Mouse (Mus musculus) forebrain, embryonic 14.5 days (tissue): ENCODE results near the gene Col18a1. TPM values are rescaled to one million over a fixed set of nuclear protein-coding genes. Genes with fewer than 3 reads are reported as not detected.

ENCODE experiments used
- ATAC-seq: fragments of 200-750 bp; cut with Nextera tagmentation; 2 replicates; pipeline ENCODE4 v1.8.0; 2017; ENCODE audit warnings: mild to moderate bottlenecking, moderate library complexity
- DNase-seq: peaks from one replicate; pipeline ENCODE4 v3.0.0-alpha.2; 2015; ENCODE audit warnings: low spot score
- H3K27ac ChIP-seq: fragments of 300-500 bp; sonication (generic); 2 replicates; pipeline ENCODE4 v1.5.1; 2014; ENCODE audit warnings: low read depth, mild to moderate bottlenecking, control low read depth, low read length, moderate library complexity
- H3K27me3 ChIP-seq: fragments of 300-500 bp; sonication (generic); replicated peaks from 2 replicates; pipeline ENCODE4 v1.6.1; 2014; ENCODE audit warnings: low read length, control low read depth, mixed read lengths; ENCODE audit not compliant: control insufficient read depth, insufficient read depth
- H3K36me3 ChIP-seq: fragments of 300-500 bp; sonication (generic); 2 replicates; pipeline ENCODE4 v1.6.1; 2014; ENCODE audit warnings: low read length, control low read depth; ENCODE audit not compliant: control insufficient read depth, insufficient read depth
- H3K4me1 ChIP-seq: fragments of 300-500 bp; sonication (generic); 2 replicates; pipeline ENCODE4 v1.6.1; 2014; ENCODE audit warnings: antibody characterized with exemption, low read length, control low read depth; ENCODE audit not compliant: control insufficient read depth, insufficient read depth
- H3K4me2 ChIP-seq: fragments of 300-500 bp; sonication (generic); 2 replicates; pipeline ENCODE4 v1.6.1; 2014; ENCODE audit warnings: mild to moderate bottlenecking, control low read depth, low read length
- H3K4me3 ChIP-seq: fragments of 300-500 bp; sonication (generic); 2 replicates; pipeline ENCODE4 v1.5.1; 2014; ENCODE audit warnings: low read depth, low read length, control low read depth
- H3K9ac ChIP-seq: fragments of 300-500 bp; sonication (generic); 2 replicates; pipeline ENCODE4 v1.6.1; 2014; ENCODE audit warnings: mild to moderate bottlenecking, low read length, control low read depth, moderate library complexity
- H3K9me3 ChIP-seq: fragments of 300-500 bp; sonication (generic); replicated peaks from 2 replicates; pipeline ENCODE4 v1.6.1; 2016; ENCODE audit warnings: low read length, control low read depth, mixed read lengths; ENCODE audit not compliant: control insufficient read depth
- WGBS: fragments of 180-500 bp; shearing (Covaris S2); extraction: QIAGEN DNeasy Blood & Tissue Kit; methylation state at CpG from one replicate; pipeline ENCODE4 v1.1.7; 2014; 5-methylcytosine and 5-hydroxymethylcytosine counted together
- polyA plus RNA-seq: library from polyadenylated mRNA; unstranded; fragments of >200 nt; fragmentation: Nextera tagmentation; extraction: Ambion mirVana; gene quantifications from 2 replicates; pipeline ENCODE4 v1.2.1, GENCODE M21; 2014

The Col18a1 gene
- polyA plus RNA-seq, 1 experiment from 2014 or later = 21.3 TPM

- H3K27ac ChIP-seq = no peak overlapping the region
- no peak overlapping the region for H3K4me2 ChIP-seq
- 94% methylated on average over 2 of the region's 2 CpGs for WGBS
- no peaks in the 10 kb centered on the region for H3K9me3 ChIP-seq
- H3K4me3 ChIP-seq = no peak overlapping the region
- no peak for DNase-seq
- H3K4me1 ChIP-seq = no peaks in the 10 kb centered on the region
- no peak overlapping the region for H3K9ac ChIP-seq
- H3K27me3 ChIP-seq = no peaks in the 10 kb centered on the region
- ATAC-seq = no peak
- H3K36me3 ChIP-seq = no peaks in the 10 kb centered on the region
These were observed 39.8 kb downstream of the Col18a1 start for GRCm38 (mm10) chr10:77126590-77126989.

DNA sequence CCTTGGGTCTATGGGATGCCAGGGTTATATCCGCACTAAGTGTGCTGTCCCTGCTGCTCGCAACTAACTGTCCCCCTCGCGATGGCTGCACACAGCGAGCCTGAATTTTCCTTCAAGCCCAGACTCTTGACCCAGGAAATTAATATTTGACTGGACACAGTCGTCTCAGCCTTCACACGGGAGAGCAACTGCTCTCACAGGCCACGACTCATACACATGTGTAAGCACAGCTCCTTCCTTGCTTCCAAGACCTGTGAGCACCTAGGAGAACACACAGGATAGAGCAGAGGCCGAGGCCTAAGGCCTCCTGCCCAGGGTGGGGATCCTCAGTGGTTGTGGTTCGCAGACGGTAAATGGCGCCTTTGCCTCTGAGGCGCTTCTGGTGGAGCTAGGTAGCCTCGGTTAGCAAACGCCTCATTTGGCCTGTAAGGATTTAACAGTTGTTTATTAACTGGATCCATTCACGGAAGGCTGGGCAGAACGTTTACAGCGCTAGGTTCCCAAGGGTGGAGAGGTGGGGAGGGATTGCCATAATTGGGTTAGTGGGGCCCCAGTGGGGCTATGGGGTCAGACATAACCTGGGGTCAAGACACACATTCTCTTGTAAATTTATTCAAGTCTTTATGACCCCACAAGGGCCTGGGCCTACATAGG is 41.1 kb downstream of the Col18a1 start:
- H3K9me3 ChIP-seq = no peaks in the 10 kb centered on the region
- no peak overlapping the region for H3K4me3 ChIP-seq
- ATAC-seq (no peak), DNase-seq (no peak)
- H3K4me2 ChIP-seq = no peak overlapping the region
- H3K9ac ChIP-seq = no peak overlapping the region
- H3K27me3 ChIP-seq = no peaks in the 10 kb centered on the region
- no peaks in the 10 kb centered on the region for H3K4me1 ChIP-seq
- H3K36me3 ChIP-seq = no peaks in the 10 kb centered on the region
- no peak overlapping the region for H3K27ac ChIP-seq
- WGBS = 79% methylated on average over 18 of the region's 18 CpGs

- peak; percentile 29; the same call in 1 of the 2 replicates for ATAC-seq
- Histone ChIP-seq H3K4me2 (no peak overlapping the region), H3K4me1 (no peaks in the 10 kb centered on the region), H3K27ac (no peak overlapping the region), H3K4me3 (no peak overlapping the region), H3K9ac (no peak overlapping the region), H3K36me3 (no peaks in the 10 kb centered on the region), H3K9me3 (no peaks in the 10 kb centered on the region), H3K27me3 (no peaks in the 10 kb centered on the region)
- 40% methylated on average over 8 of the region's 8 CpGs for WGBS
- no peak for DNase-seq
These were observed 42.4 kb downstream of the Col18a1 start for GRCm38 (mm10) chr10:77123953-77124352.

DNA sequence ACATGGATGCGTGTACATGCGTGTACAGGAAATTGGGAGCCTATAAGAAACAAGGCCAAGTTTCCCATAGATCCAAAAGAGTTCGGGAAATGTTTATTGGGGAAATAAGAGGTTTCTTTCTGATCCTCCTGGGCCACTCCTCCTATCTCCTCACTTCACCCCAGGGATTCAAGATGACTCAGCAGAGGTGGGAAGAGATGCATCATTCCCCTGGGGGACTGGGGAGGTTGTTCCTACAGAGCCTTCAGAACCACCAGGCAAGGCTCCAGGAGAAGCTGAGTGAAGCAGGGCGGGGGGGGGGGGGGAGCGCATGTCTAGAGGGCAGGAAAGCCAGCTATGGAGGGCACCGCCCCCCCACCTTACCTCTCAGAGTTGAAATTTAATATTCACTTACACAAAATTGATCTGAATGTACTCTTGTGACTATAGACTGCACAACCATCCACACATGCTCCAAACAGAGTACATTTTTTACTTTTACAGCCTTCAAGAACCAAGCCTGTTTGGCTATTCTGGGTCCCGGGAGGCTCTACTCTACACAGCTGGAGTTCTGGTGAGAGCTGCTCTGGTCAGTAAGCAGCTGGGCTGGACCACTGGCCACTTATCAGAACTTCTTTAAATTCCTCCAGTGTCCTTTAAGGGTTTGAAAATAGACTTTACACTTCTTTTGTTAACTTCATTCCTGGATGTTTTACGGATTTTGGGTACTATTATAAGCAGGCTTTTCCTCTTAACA is 44.9 kb downstream of the Col18a1 start:
- no peaks in the 10 kb centered on the region for H3K36me3 ChIP-seq
- WGBS = 92% methylated on average over 7 of the region's 8 CpGs
- DNase-seq = no peak
- no peak for ATAC-seq
- H3K9me3 ChIP-seq = no peaks in the 10 kb centered on the region
- no peaks in the 10 kb centered on the region for H3K27me3 ChIP-seq
- no peaks in the 10 kb centered on the region for H3K4me1 ChIP-seq
- no peak overlapping the region for H3K4me3 ChIP-seq
- no peak overlapping the region for H3K4me2 ChIP-seq
- H3K27ac ChIP-seq = no peak overlapping the region
- H3K9ac ChIP-seq = no peak overlapping the region

GRCm38 (mm10) chr10:77120501-77120900 is 45.8 kb downstream of the Col18a1 start:
- ATAC-seq (no peak), DNase-seq (no peak)
- 85% methylated on average over 4 of the region's 4 CpGs for WGBS
- no peaks in the 10 kb centered on the region for H3K4me1 ChIP-seq
- no peaks in the 10 kb centered on the region for H3K9me3 ChIP-seq
- no peak overlapping the region for H3K4me2 ChIP-seq
- no peak overlapping the region for H3K9ac ChIP-seq
- H3K36me3 ChIP-seq = no peaks in the 10 kb centered on the region
- H3K4me3 ChIP-seq = no peak overlapping the region
- H3K27me3 ChIP-seq = no peaks in the 10 kb centered on the region
- H3K27ac ChIP-seq = no peak overlapping the region

- H3K27ac ChIP-seq = no peak overlapping the region
- H3K36me3 ChIP-seq = no peaks in the 10 kb centered on the region
- no peak overlapping the region for H3K9ac ChIP-seq
- H3K4me3 ChIP-seq = no peak overlapping the region
- H3K27me3 ChIP-seq = no peaks in the 10 kb centered on the region
- 90% methylated on average over 11 of the region's 11 CpGs for WGBS
- no peaks in the 10 kb centered on the region for H3K9me3 ChIP-seq
- H3K4me2 ChIP-seq = no peak overlapping the region
- DNase-seq (no peak), ATAC-seq (no peak)
- no peaks in the 10 kb centered on the region for H3K4me1 ChIP-seq
These were observed 46.9 kb downstream of the Col18a1 start for GRCm38 (mm10) chr10:77119437-77119836.

DNA sequence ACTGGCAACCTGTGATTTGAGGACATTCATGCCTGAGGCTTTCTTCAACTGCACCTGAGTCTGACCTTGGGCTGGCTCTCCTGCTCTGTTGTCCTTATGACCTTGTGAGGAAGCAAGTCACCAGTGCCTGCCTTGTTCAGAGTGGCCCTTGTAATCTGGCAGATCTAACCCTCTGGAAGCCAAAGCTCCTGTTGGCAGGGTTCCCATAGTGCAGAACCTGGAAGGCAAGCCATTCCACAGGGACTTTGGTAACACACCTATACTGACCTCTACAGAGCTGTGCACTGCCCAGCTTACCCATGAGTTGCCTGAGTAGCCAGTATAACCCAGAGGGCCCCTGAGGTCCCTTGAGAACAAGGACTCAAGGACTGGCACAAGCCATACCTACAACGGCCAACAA is 48.0 kb downstream of the Col18a1 start:
- ATAC-seq = no peak
- 94% methylated on average over 1 of the region's 1 CpGs for WGBS

DNA sequence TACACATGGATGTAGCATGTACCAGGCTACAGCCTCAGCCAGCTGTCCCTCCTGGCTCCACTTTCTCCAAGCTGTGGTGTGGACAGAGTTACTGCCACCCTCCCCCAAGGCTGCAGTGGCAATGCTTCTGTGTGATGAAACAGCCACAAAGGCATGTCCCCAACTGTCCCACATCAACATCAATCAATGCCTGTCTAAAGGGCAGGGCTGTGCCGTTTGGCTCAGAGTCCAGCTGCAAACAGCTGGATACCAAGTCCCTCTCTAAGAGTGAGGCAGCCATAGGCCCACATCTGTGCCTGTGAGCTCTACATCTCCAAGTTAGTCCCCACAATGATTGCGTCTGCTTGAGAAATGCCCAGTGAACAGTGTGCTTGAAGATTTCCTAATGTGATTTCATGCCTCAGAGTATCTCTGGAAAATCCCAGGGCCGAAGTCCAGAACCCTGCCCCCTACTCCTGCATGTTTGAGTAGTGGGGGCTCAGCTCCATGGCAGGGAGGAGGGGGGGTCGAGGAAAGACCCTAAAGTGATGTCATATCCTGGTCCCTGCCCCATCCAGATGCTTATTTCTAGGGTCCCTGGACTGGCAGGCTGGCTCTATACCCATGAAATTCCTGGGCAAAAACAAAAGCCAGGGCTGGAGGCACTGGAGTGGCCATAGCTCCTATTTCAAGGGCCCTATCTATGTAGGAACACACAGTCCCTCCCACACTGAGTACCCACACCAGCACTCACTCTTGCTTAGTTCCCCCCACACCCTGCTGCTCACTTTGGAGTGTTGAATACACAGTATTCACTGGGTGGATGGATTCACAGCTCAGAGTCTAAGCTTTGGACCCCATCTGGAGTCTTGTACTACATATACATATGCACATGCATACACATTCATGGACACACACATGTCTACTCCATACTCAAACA is 49.6 kb downstream of the Col18a1 start:
- no peak overlapping the region for H3K27ac ChIP-seq
- 48% methylated on average over 4 of the region's 4 CpGs for WGBS
- no peaks in the 10 kb centered on the region for H3K27me3 ChIP-seq
- H3K9me3 ChIP-seq = no peaks in the 10 kb centered on the region
- H3K4me2 ChIP-seq = no peak overlapping the region
- H3K9ac ChIP-seq = no peak overlapping the region
- H3K4me1 ChIP-seq = no peaks in the 10 kb centered on the region
- ATAC-seq (no peak), DNase-seq (no peak)
- no peak overlapping the region for H3K4me3 ChIP-seq
- H3K36me3 ChIP-seq = no peaks in the 10 kb centered on the region

More for the DNA sequence above, 48.0 kb downstream of the Col18a1 start:
- no peak for DNase-seq
- no peaks in the 10 kb centered on the region for H3K36me3 ChIP-seq
- no peak overlapping the region for H3K9ac ChIP-seq
- H3K4me2 ChIP-seq = no peak overlapping the region
- H3K4me3 ChIP-seq = no peak overlapping the region
- no peaks in the 10 kb centered on the region for H3K4me1 ChIP-seq
- no peaks in the 10 kb centered on the region for H3K27me3 ChIP-seq
- no peaks in the 10 kb centered on the region for H3K9me3 ChIP-seq
- H3K27ac ChIP-seq = no peak overlapping the region
